Mouse (Mus musculus): ENCODE data around the gene Ston1. TPM values are rescaled to one million over a fixed set of nuclear protein-coding genes. Genes with fewer than 3 reads are reported as not detected.
A peak's percentile ranks its signal among the peaks of the same experiment; 100 is the strongest.

Gene Ston1
- polyA plus RNA-seq, 1 experiment from 2014 or later: 2.4 TPM

GRCm38 (mm10) chr17:88653375-88653769 is 55.9 kb downstream of the Ston1 start:
- H3K36me3 ChIP-seq (replicated peaks): no peaks in the 10 kb centered on the region
- H3K4me1 ChIP-seq: peaks cover 6% of the 10 kb centered on the region
- no peak overlapping the region for H3K4me2 ChIP-seq
- H3K4me3 ChIP-seq (replicated peaks): no peak overlapping the region
- no peaks in the 10 kb centered on the region for H3K9me3 ChIP-seq
- ATAC-seq (ENCODE audit: low FRiP score): no peak
- no peak overlapping the region for H3K27ac ChIP-seq
- peaks cover 6% of the 10 kb centered on the region; the same call in 1 of the 2 replicates for H3K27me3 ChIP-seq
- H3K9ac ChIP-seq: no peak overlapping the region
- WGBS: 87% methylated on average over 4 of the region's 4 CpGs

- ATAC-seq (ENCODE audit: low FRiP score): no peak
Measured at GRCm38 (mm10) chr17:88658510-88658909, 61.0 kb downstream of the Ston1 start.

GRCm38 (mm10) chr17:88666076-88666475 is 68.6 kb downstream of the Ston1 start:
- Histone ChIP-seq H3K9me3 (no peaks in the 10 kb centered on the region), H3K27me3 (peaks cover 46% of the 10 kb centered on the region), H3K36me3 (replicated peaks) (no peaks in the 10 kb centered on the region), H3K4me1 (peaks cover 18% of the 10 kb centered on the region), H3K9ac (no peak overlapping the region), H3K4me3 (replicated peaks) (no peak overlapping the region), H3K4me2 (no peak overlapping the region), H3K27ac (no peak overlapping the region)
- 57% methylated on average over 2 of the region's 2 CpGs for WGBS
- ATAC-seq (ENCODE audit: low FRiP score): no peak

More at GRCm38 (mm10) chr17:88658510-88658909, 61.0 kb downstream of the Ston1 start:
- no peak overlapping the region for H3K4me3 ChIP-seq (replicated peaks)
- H3K9ac ChIP-seq: no peak overlapping the region
- no peaks in the 10 kb centered on the region for H3K9me3 ChIP-seq
- H3K27ac ChIP-seq: no peak overlapping the region
- H3K4me2 ChIP-seq: no peak overlapping the region
- WGBS: 90% methylated on average over 6 of the region's 6 CpGs
- no peaks in the 10 kb centered on the region for H3K4me1 ChIP-seq
- no peaks in the 10 kb centered on the region for H3K36me3 ChIP-seq (replicated peaks)
- peaks cover 12% of the 10 kb centered on the region; the same call in 1 of the 2 replicates for H3K27me3 ChIP-seq

GRCm38 (mm10) chr17:88668452-88668851 is 71.0 kb downstream of the Ston1 start, which contains the start of gene Gtf2a1l:
Gtf2a1l (plus strand) TSS chr17:88668660.
- Histone ChIP-seq H3K9me3 (no peaks in the 10 kb centered on the region), H3K27me3 (peaks cover 46% of the 10 kb centered on the region), H3K4me1 (peaks cover 18% of the 10 kb centered on the region), H3K9ac (no peak within 1 kb of the TSS), H3K36me3 (replicated peaks) (no peaks in the 10 kb centered on the region), H3K27ac (no peak within 1 kb of the TSS), H3K4me3 (replicated peaks) (no peak within 1 kb of the TSS), H3K4me2 (peak within 1 kb of the TSS; percentile 21)
- WGBS: 38% methylated on average over 21 of the region's 21 CpGs
- ATAC-seq (ENCODE audit: low FRiP score): peak; percentile 47; the same call in 1 of the 2 replicates

GRCm38 (mm10) chr17:88669921-88670320 is 72.4 kb downstream of the Ston1 start:
- no peak overlapping the region for H3K27ac ChIP-seq
- no peaks in the 10 kb centered on the region for H3K36me3 ChIP-seq (replicated peaks)
- peaks cover 18% of the 10 kb centered on the region for H3K4me1 ChIP-seq
- H3K27me3 ChIP-seq: peaks cover 55% of the 10 kb centered on the region
- H3K9ac ChIP-seq: no peak overlapping the region
- H3K9me3 ChIP-seq: no peaks in the 10 kb centered on the region
- no peak overlapping the region for H3K4me2 ChIP-seq
- ATAC-seq (ENCODE audit: low FRiP score): peak; percentile 37; the same call in 1 of the 2 replicates
- H3K4me3 ChIP-seq (replicated peaks): no peak overlapping the region
- 7% methylated on average over 2 of the region's 2 CpGs for WGBS

- Histone ChIP-seq H3K4me2 (no peak overlapping the region), H3K9me3 (no peaks in the 10 kb centered on the region), H3K36me3 (replicated peaks) (no peaks in the 10 kb centered on the region), H3K27ac (no peak overlapping the region), H3K27me3 (peaks cover 48% of the 10 kb centered on the region), H3K9ac (no peak overlapping the region), H3K4me1 (peaks cover 18% of the 10 kb centered on the region), H3K4me3 (replicated peaks) (no peak overlapping the region)
- 38% methylated on average over 4 of the region's 4 CpGs for WGBS
- ATAC-seq (ENCODE audit: low FRiP score): no peak
Measured at GRCm38 (mm10) chr17:88670800-88671199, 73.3 kb downstream of the Ston1 start.

GRCm38 (mm10) chr17:88675310-88676309 is 78.1 kb downstream of the Ston1 start:
- ATAC-seq (ENCODE audit: low FRiP score): no peak
- no peak overlapping the region for H3K9ac ChIP-seq
- no peaks in the 10 kb centered on the region for H3K36me3 ChIP-seq (replicated peaks)
- peaks cover 22% of the 10 kb centered on the region for H3K27me3 ChIP-seq
- H3K4me2 ChIP-seq: no peak overlapping the region
- no peak overlapping the region for H3K27ac ChIP-seq
- no peaks in the 10 kb centered on the region; the same call in 1 of the 2 replicates for H3K4me1 ChIP-seq
- H3K4me3 ChIP-seq (replicated peaks): no peak overlapping the region
- WGBS: 92% methylated on average over 23 of the region's 23 CpGs
- no peaks in the 10 kb centered on the region for H3K9me3 ChIP-seq

GRCm38 (mm10) chr17:88688226-88688625 is 90.7 kb downstream of the Ston1 start:
- Histone ChIP-seq H3K9me3 (no peaks in the 10 kb centered on the region), H3K36me3 (replicated peaks) (no peaks in the 10 kb centered on the region), H3K27me3 (no peaks in the 10 kb centered on the region), H3K27ac (no peak overlapping the region), H3K4me1 (no peaks in the 10 kb centered on the region), H3K9ac (no peak overlapping the region), H3K4me2 (no peak overlapping the region; the same call in 1 of the 2 replicates), H3K4me3 (replicated peaks) (no peak overlapping the region)
- peak; percentile 55; the same call in 1 of the 2 replicates for ATAC-seq (ENCODE audit: low FRiP score)
- 34% methylated on average over 11 of the region's 11 CpGs for WGBS

GRCm38 (mm10) chr17:88696656-88697333 is 99.3 kb downstream of the Ston1 start:
- Histone ChIP-seq H3K4me3 (replicated peaks) (no peak overlapping the region), H3K4me1 (peaks cover 9% of the 10 kb centered on the region; the same call in 1 of the 2 replicates), H3K9me3 (no peaks in the 10 kb centered on the region), H3K36me3 (replicated peaks) (no peaks in the 10 kb centered on the region), H3K9ac (no peak overlapping the region), H3K27ac (peak overlapping the region; percentile 43; the same call in 1 of the 2 replicates), H3K27me3 (no peaks in the 10 kb centered on the region), H3K4me2 (no peak overlapping the region)
- ATAC-seq (ENCODE audit: low FRiP score): no peak
- 54% methylated on average over 9 of the region's 9 CpGs for WGBS

- H3K9ac ChIP-seq: no peak overlapping the region
- no peak for ATAC-seq (ENCODE audit: low FRiP score)
- H3K4me2 ChIP-seq: no peak overlapping the region
- no peaks in the 10 kb centered on the region for H3K27me3 ChIP-seq
- H3K4me1 ChIP-seq: peaks cover 9% of the 10 kb centered on the region; the same call in 1 of the 2 replicates
- H3K36me3 ChIP-seq (replicated peaks): no peaks in the 10 kb centered on the region
- H3K9me3 ChIP-seq: no peaks in the 10 kb centered on the region
- no peak overlapping the region for H3K27ac ChIP-seq
- H3K4me3 ChIP-seq (replicated peaks): no peak overlapping the region
Measured at GRCm38 (mm10) chr17:88700901-88701300, 103.4 kb downstream of the Ston1 start.

GRCm38 (mm10) chr17:88702345-88702744 is 104.9 kb downstream of the Ston1 start:
- H3K4me2 ChIP-seq: no peak overlapping the region
- no peaks in the 10 kb centered on the region for H3K27me3 ChIP-seq
- no peak overlapping the region for H3K4me3 ChIP-seq (replicated peaks)
- WGBS: 52% methylated on average over 6 of the region's 6 CpGs
- no peak overlapping the region for H3K9ac ChIP-seq
- no peaks in the 10 kb centered on the region for H3K36me3 ChIP-seq (replicated peaks)
- H3K9me3 ChIP-seq: no peaks in the 10 kb centered on the region
- H3K4me1 ChIP-seq: peaks cover 9% of the 10 kb centered on the region
- H3K27ac ChIP-seq: no peak overlapping the region
- no peak for ATAC-seq (ENCODE audit: low FRiP score)

GRCm38 (mm10) chr17:88703112-88703511 is 105.6 kb downstream of the Ston1 start:
- H3K27ac ChIP-seq: no peak overlapping the region
- H3K4me2 ChIP-seq: no peak overlapping the region
- no peaks in the 10 kb centered on the region for H3K9me3 ChIP-seq
- H3K4me1 ChIP-seq: peaks cover 9% of the 10 kb centered on the region
- no peak overlapping the region for H3K9ac ChIP-seq
- ATAC-seq (ENCODE audit: low FRiP score): no peak
- no peak overlapping the region for H3K4me3 ChIP-seq (replicated peaks)
- WGBS: 48% methylated on average over 4 of the region's 4 CpGs
- H3K27me3 ChIP-seq: no peaks in the 10 kb centered on the region
- H3K36me3 ChIP-seq (replicated peaks): no peaks in the 10 kb centered on the region

Measured in forebrain, embryonic 12.5 days (tissue).